Mouse (Mus musculus) B cell, adult 2 months (primary cell): Measurements from ENCODE around the gene Popdc3.
"Not testable (repeated sequence)": the region's sequence is repeated elsewhere in the genome, so short reads cannot be mapped to it uniquely, and the experiment has no call there.

Source experiments
- DNase-seq, 2 experiments: peaks; one replicate each; pipeline ENCODE4 v3.0.0; 2022

Popdc3 gene

DNA sequence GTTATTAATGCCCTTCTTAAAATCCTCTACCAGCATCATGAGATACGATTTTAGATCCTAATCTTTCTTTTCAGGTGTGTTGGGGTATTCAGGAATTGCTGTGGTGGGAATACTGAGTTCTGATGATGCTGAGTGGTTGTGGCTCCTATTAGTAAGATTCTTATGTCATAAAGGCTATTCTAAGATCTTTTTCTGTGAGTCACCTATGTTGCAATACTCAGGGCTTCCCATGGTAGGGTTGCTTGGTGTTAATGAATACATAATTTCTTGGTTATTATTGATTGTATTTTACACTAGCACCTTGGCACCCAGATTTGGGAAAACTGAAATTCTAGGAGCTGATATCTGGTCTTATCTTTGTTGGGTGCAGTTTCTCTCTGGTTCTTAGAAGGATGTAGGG is 26.7 kb downstream of the Popdc3 start:
- DNase-seq: no peak

- no peak for DNase-seq
Observed at GRCm38 (mm10) chr10:45210201-45210600, 32.3 kb downstream of the Popdc3 start.

- no peak for DNase-seq
Observed at GRCm38 (mm10) chr10:45216676-45217075, 38.8 kb downstream of the Popdc3 start.

DNA sequence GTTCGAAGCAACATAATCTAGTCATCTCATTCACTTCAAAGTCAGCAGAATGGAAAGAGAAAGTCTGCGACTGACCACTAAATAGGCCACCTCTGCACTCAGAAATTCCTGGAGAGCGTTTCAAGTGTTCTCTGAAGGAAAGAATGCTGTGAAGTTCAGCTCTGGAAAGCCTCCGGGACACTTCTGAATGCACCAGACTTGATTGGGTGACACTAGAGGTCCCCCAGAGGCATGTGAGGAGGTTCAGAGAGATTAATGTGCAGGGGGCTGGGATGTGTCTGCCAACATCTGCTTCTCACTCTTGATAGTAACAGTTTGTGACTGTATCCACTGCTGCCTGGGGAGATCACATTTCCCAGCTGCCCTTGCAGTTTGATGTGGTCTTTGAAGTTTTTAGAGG is 52.1 kb downstream of the Popdc3 start:
- DNase-seq: no peak

DNA sequence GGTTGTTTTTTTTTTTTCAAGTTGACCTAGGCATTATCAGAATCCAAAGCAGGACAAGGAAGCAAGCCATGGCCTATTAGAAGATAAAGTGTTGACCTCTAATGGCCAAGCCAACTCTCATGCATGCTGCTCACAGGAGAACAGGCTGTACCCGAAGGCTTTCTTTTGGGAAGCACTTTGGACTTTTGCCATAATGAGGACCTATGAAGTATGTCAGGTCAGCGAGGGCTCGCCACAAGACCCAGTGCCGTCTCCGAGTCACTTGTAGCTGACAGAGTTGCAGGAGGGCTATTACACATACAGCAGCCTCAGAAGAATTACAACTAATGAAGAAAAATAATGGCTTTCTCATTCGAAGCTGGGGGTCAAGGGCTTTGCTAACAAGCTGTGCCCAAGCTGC is 55.5 kb downstream of the Popdc3 start:
- no peak for DNase-seq

DNA sequence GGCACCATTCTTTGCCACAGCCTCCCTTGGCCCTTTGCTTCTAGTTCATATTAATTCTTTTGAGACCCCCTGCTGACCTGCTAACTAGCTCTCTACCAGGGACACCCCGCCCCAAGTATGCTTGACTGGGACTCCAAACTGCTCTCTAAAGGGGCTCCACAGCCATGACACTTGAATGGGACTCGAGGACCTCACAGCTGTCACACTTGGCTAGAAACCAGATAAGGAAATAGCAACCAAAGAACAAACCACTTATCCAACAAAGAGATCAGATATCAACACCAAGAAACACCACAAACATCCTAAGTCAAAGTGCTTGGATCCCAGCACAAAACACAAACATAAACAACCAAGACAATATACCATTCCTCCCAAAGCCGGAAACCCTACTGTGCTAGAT is 58.4 kb downstream of the Popdc3 start:
- no peak for DNase-seq

- DNase-seq: no peak
Observed at GRCm38 (mm10) chr10:45237492-45237891, 59.6 kb downstream of the Popdc3 start.

- no peak for DNase-seq
Observed at GRCm38 (mm10) chr10:45260477-45260876, 82.6 kb downstream of the Popdc3 start.

GRCm38 (mm10) chr10:45262126-45262525 is 84.2 kb downstream of the Popdc3 start:
- no peak for DNase-seq

GRCm38 (mm10) chr10:45276499-45276898 is 98.6 kb downstream of the Popdc3 start:
- no peak for DNase-seq

DNA sequence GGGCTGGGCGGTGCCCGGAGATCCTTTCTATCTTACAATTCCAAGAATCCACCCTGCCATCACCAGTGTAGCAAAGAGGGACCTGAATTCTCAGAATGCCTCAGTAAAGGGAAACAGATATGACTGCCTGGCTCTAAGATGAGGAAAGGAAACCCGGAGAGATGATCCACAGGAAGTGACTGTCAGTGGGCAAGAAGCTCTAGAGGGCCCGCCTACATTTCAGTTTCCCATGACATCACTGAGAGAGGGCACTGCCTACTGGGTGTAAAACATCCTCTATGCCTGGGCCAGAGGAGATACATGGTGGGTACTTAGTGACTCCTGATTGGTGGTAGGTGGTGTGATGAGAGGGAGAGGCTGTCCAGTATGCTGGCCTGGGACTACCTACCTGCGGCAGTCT is 99.1 kb downstream of the Popdc3 start:
- DNase-seq: no peak

GRCm38 (mm10) chr10:45285651-45286050 is 107.8 kb downstream of the Popdc3 start:
- DNase-seq: no peak

- DNase-seq: no peak
Observed at GRCm38 (mm10) chr10:45288351-45288750, 110.5 kb downstream of the Popdc3 start.

DNA sequence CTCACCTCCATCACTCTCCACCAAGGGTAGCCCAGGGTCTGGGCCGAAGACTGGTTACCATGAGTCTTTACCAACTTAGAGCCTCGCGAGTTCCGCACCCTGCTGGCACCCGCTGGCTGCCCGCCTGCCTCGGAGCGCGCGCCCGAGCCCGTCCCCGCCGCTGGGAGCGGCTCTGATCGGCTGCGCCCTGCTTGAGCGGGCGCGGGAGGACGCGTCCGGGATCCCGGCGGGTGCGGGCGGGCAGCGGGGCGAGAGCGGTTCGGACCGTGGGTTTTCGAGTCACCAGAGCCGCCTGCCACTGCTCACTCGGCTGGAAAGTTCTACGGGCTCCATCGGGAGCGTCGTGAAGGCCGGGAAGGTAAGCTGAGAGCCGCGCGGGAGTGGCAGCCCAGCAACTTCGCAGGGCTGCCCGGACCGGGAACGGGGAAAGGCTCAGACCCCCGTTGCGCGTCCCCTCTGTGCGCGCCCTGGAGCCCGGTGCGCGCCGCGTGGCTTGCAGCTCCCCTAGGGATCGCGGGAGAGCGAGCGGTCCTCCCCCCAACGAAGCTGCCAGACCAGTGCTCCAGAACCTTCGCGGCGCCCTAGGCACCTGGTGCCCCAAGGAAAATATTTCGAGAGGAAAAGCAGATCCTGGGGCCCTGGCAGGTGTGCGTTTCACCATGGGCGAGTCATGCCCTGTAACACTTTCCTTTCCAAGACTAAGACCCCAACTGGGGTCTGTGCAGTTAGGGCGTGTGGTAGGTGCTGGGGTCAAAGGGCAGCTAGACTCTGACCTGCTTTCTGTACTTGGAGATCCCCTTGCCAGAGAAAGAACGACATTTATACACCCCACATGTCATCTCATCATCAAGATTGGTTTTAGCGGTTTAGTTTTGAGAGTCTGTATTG is 111.6 kb downstream of the Popdc3 start:
- DNase-seq: no peak

DNA sequence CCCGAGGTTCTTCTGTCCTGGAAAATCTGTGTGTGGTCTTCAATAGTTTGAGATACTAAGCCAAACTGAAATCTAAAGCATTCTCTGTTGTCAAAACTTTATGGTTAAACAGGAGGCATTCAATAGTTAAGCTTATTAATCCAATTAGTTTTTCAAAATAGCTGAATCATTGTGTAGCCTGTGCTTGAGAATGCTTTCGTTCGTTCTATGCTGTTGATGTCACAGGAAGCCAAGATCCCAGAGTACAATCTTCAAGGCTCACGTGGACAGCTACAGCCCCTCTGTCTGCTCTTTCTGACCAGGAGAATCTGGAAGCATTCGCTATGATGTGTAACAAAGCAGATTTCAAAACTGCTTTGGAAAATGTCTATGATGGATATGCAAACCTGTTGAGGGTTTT is 112.7 kb downstream of the Popdc3 start:
- DNase-seq: no peak

GRCm38 (mm10) chr10:45292159-45292558 is 114.3 kb downstream of the Popdc3 start:
- DNase-seq: not testable (repeated sequence)

DNA sequence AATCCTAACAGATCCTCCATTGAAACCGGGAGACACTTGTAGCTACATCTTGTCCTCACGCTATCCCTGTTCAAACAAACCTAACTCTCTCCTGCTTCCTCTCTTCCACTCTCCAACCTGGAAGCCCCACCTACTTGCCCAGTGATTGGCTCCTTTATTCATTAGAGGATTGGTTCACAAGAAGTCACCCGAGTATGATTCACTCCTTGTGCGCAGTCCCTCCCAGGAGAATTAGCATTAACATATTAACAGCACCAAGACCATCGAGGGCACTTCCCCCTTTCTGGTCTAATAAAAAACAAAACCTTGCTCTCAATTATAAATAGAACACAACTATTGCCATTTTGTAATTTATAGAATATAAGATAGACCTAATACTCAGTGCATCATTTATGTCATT is 117.2 kb downstream of the Popdc3 start:
- no peak for DNase-seq

- no peak for DNase-seq
Observed at GRCm38 (mm10) chr10:45298503-45298902, 120.6 kb downstream of the Popdc3 start.

GRCm38 (mm10) chr10:45299509-45299908 is 121.6 kb downstream of the Popdc3 start:
- DNase-seq: no peak

- no peak for DNase-seq
Observed at GRCm38 (mm10) chr10:45303315-45304036, 125.6 kb downstream of the Popdc3 start.

DNA sequence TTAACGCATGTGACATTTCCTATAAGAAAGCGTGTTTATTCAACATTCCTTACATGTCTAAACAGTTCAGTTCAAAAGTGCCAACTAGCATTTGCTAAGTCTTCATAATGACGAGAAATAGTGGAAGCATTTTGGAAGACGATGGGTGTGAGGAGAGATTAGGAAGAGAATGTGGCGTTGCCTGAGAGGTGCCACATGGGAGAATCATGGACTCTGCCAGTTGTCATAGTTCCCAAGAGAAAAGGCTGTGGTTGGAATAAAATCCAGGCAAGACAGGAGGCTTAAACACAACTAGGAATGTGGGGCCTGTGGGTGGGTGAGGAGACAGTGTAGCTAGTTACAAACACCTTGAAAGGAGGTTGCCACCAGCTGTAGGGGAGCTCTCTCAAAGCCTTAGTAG is 127.3 kb downstream of the Popdc3 start:
- no peak for DNase-seq

DNA sequence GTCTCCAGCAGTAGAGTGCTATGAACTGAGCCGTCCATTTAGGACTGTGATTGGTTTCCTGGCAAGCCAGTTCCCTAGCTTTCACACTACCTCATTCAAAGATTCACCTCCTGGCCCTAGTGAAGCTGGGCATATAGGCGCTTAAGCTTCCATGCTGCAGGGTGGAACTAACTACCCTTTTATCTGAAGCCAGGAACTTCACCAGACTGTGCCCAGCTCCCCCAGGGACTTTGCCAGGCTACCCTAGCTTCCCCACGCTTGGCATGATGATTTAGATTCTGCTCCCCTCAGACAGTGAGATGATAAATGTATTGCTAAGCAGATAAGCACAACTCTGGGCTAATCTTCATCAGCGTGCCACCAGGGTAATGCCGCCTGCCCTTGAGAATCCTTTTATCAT is 133.2 kb downstream of the Popdc3 start:
- DNase-seq: no peak

DNA sequence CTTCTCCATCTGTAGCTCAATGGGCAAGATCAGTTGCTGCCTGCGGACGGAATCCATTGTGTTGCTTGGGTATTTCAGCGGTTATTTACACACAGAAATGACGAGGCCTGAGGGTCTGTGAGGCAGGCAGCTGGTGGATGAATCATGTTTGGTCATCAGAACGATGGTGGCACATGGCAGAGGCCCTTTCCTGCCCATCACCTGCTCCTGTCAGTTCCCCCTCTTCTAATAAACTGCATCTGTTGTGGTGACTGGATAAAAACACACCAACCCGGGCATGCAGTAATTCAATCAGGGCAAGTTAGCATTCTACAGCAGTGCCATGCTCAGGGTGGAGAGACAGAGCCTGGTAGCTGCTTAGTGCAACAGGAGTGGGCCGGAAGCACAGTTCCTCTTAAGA is 133.7 kb downstream of the Popdc3 start:
- no peak for DNase-seq

DNA sequence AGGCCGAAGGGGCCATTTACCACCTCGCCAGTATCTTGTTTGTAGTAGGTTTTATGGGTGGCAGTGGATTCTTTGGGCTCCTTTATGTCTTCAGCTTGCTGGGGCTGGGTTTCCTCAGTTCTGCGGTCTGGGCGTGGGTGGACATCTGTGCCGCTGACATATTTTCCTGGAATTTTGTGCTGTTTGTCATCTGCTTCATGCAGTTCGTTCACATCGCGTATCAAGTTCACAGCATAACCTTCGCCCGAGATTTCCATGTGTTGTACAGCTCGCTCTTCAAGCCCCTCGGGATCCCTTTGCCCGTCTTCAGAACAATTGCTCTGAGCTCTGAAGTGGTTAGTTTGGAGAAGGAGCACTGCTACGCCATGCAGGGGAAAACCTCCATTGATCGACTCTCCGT is 137.0 kb downstream of the Popdc3 start:
- no peak for DNase-seq
